Mouse (Mus musculus) erythroblast, embryonic 14.5 days (primary cell): Measurements from ENCODE around the gene Hpcal4.

ENCODE experiments used
- GATA1 ChIP-seq: IDR thresholded peaks from 2 replicates; pipeline ENCODE4 v1.6.1; 2012; ENCODE audit warnings: low read length, inconsistent platforms, mixed read lengths
- TAL1 ChIP-seq: IDR thresholded peaks from 3 replicates; pipeline ENCODE4 v1.6.1; 2012; ENCODE audit warnings: low read length, inconsistent platforms, mixed read lengths

GRCm38 (mm10) chr4:123210996-123211395 is 28.0 kb downstream of the Hpcal4 start:
- TF ChIP-seq TAL1: no peak
- TF ChIP-seq GATA1: no peak
